Mouse (Mus musculus) heart, adult 2 months (tissue): ENCODE data around the gene Ryr1.

Experiments
- CTCF ChIP-seq: fragments of 200-600 bp; IDR thresholded peaks from 2 replicates; pipeline ENCODE4 v1.8.1; 2022; ENCODE audit warnings: antibody characterized with exemption, mild to moderate bottlenecking, moderate library complexity
- POLR2A ChIP-seq: fragments of 200-500 bp; IDR thresholded peaks from 2 replicates; pipeline ENCODE4 v1.6.1; 2011; ENCODE audit warnings: mild to moderate bottlenecking, low read depth, low read length, control low read depth; ENCODE audit not compliant: insufficient read depth

GRCm38 (mm10) chr7:29108992-29109955, 15.7 kb downstream of the Ryr1 start:
- TF ChIP-seq POLR2A (no peak), CTCF (no peak)
